Comparison of ENCODE assay signal across 19 mouse cellular contexts in the genomic region with DNA sequence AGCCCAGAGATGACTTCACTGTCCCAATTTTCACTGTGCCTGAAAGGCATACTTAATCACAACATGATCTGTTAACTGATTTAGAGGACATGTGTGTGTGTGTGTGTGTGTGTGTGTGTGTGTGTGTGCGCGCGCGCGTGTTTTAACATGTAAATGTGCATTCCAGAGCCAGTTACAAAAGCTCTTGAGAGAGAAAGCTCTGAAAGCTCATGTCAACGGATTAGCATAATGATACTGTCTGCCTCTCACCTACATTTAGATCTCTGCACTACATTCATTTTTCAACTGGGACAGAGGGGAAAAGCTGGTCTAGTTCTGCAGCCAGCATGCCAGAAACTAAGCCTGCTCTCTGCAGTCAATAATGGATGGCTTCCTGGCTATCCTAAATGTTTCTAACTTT.
DNase-seq lines count a peak whose midpoint lies in the region; ATAC-seq lines count a peak whose summit lies in the region.
"Had no signal": no experiment of that assay in that cellular context is flagged by ENCODE, and none has a peak within 500 bp of the region (broad histone marks: within the 10 kb centered on the region; RNA-seq: fewer than 3 reads in every experiment).

No protein-coding gene starts in this region.

- peak; percentile 49; the same call in 1 of the 2 replicates for ATAC-seq in forebrain, embryonic 12.5 days (ENCODE audit: low FRiP score)

- no peaks in the 10 kb centered on the region for H3K36me3 ChIP-seq in forebrain, embryonic 12.5 days (replicated peaks)
- H3K36me3 ChIP-seq: embryonic facial prominence, embryonic 15.5 days; heart, embryonic 15.5 days; limb, embryonic 12.5 days; liver, embryonic 13.5 days had no signal

- WGBS in forebrain, embryonic 12.5 days: 25% methylated on average over 6 of the region's 6 CpGs

- H3K9me3 ChIP-seq in forebrain, embryonic 12.5 days: no peaks in the 10 kb centered on the region
- H3K9me3 ChIP-seq: embryonic facial prominence, embryonic 15.5 days; heart, embryonic 15.5 days; limb, embryonic 12.5 days; liver, embryonic 13.5 days had no signal

- no peak overlapping the region for H3K27ac ChIP-seq in forebrain, embryonic 12.5 days
- H3K27ac ChIP-seq: embryonic facial prominence, embryonic 15.5 days; heart, adult 2 months; heart, embryonic 15.5 days; limb, embryonic 12.5 days; liver, embryonic 13.5 days; stomach, postnatal 0 days had no signal

- DNase-seq in retina, postnatal 1 day: peak; percentile 13
- no peak for DNase-seq in retina, embryonic 14.5 days (ENCODE audit: low spot score)
- DNase-seq in mesoderm, embryonic 11.5 days (ENCODE audit: low read depth, low spot score): peak; percentile 1
- DNase-seq in layer of hippocampus, adult 8-10 months (ENCODE audit: low spot score in 2 of 2): no peak
- DNase-seq in kidney, postnatal 36 days: no peak
- no peak for DNase-seq in thymus, postnatal 10 days (ENCODE audit: low spot score in 2 of 2)
- DNase-seq: cerebellum, adult 8-10 months; gastrocnemius, postnatal 10 days; heart, adult 2 months; kidney, adult 11 months; kidney, postnatal 14 days; liver, embryonic 13.5 days; lung, embryonic 14.5 days; lung, postnatal 4 days had no signal

- peaks cover 17% of the 10 kb centered on the region for H3K4me1 ChIP-seq in forebrain, embryonic 12.5 days
- H3K4me1 ChIP-seq: embryonic facial prominence, embryonic 15.5 days; heart, embryonic 15.5 days; limb, embryonic 12.5 days; liver, embryonic 13.5 days had no signal

- H3K27me3 ChIP-seq in forebrain, embryonic 12.5 days: peaks cover 7% of the 10 kb centered on the region; the same call in 1 of the 2 replicates
- H3K27me3 ChIP-seq: embryonic facial prominence, embryonic 15.5 days; heart, embryonic 15.5 days; limb, embryonic 12.5 days; liver, embryonic 13.5 days had no signal

- H3K4me3 ChIP-seq in forebrain, embryonic 12.5 days (replicated peaks): no peak overlapping the region
- H3K4me3 ChIP-seq: embryonic facial prominence, embryonic 15.5 days; heart, adult 2 months; heart, embryonic 15.5 days; limb, embryonic 12.5 days; liver, embryonic 13.5 days had no signal

- H3K4me2 ChIP-seq in forebrain, embryonic 12.5 days: no peak overlapping the region
- H3K4me2 ChIP-seq: embryonic facial prominence, embryonic 15.5 days; heart, embryonic 15.5 days; limb, embryonic 12.5 days; liver, embryonic 13.5 days; lung, embryonic 14.5 days had no signal

- H3K9ac ChIP-seq in forebrain, embryonic 12.5 days: no peak overlapping the region
- H3K9ac ChIP-seq: embryonic facial prominence, embryonic 15.5 days; heart, embryonic 15.5 days; limb, embryonic 12.5 days; liver, embryonic 13.5 days; lung, embryonic 14.5 days had no signal

Comparison
In these comparisons a context has a peak if more than half of its experiments do, and no peak if none do; other contexts are left out.
1. DNase-seq: peak in retina, postnatal 1 day (single experiment) and mesoderm, embryonic 11.5 days (single experiment); none in retina, embryonic 14.5 days (single experiment), layer of hippocampus, adult 8-10 months (0 of 2), kidney, postnatal 36 days (0 of 2) and thymus, postnatal 10 days (0 of 2).